Comparison of ENCODE assay signal across 11 mouse cellular contexts in the genomic region with DNA sequence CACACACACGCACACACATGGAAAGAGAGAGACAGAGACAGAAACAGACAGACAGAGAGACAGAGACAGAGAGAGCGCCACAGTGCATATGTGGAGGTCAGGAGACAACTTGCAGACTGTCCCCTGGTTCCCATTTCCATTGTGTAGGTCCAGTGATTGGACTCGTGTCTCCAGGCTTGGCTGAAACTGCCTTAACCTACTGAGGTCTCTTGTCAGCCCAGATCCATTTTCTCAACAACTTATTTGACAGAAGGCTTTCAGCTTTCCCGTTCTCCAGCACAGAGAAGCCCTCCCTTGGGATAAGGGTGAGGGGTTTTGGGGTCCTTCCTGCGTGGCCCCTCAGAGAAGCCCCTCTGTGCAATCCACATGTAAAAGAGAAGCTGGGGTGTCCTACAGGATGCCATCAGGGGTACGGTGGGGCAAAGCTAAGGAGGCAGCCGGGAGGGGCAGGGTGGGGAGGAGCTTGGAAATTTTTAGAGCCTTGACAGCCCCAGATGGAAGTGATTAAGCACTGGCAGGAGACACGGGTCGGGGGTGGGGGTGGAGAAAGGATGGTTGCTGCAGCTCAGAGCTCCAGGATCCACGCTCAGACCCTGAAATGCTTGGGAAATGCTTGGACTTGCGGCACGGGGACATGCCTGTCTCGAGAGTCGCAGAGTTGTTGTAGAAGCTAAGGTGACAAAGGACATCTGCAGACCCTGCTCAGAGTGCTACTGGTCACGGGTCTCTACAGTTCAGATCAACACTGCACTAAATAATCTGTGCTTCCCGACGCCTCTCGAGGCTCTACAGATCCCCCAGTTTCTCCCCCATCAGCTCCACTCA. TPM values are rescaled to one million over a fixed set of nuclear protein-coding genes. Genes with fewer than 3 reads are reported as not detected.
DNase-seq lines count a peak whose midpoint lies in the region; ATAC-seq and TF ChIP-seq lines count a peak whose summit lies in the region.
"Had no signal": no experiment of that assay in that cellular context is flagged by ENCODE, and none has a peak within 500 bp of the region (broad histone marks: within the 10 kb centered on the region; RNA-seq: fewer than 3 reads in every experiment).

No protein-coding gene starts in this region.

- peaks cover 10% of the 10 kb centered on the region for H3K4me1 ChIP-seq in heart, adult 2 months (ENCODE audit: control insufficient read depth, insufficient read depth, low read length)
- peaks cover 47% of the 10 kb centered on the region for H3K4me1 ChIP-seq in embryonic facial prominence, embryonic 13.5 days
- H3K4me1 ChIP-seq in neural tube, embryonic 11.5 days (ENCODE audit: control insufficient read depth, insufficient read depth, low read length), result no peaks in the 10 kb centered on the region
- H3K4me1 ChIP-seq: liver, embryonic 15.5 days had no signal

- H3K9me3 ChIP-seq in embryonic facial prominence, embryonic 13.5 days, result no peaks in the 10 kb centered on the region
- H3K9me3 ChIP-seq in neural tube, embryonic 11.5 days (ENCODE audit: control insufficient read depth, low read length), result no peaks in the 10 kb centered on the region
- H3K9me3 ChIP-seq: liver, embryonic 15.5 days had no signal

- H3K27me3 ChIP-seq in heart, adult 2 months (ENCODE audit: control insufficient read depth, insufficient read depth, low read length), result no peaks in the 10 kb centered on the region
- no peaks in the 10 kb centered on the region for H3K27me3 ChIP-seq in embryonic facial prominence, embryonic 13.5 days
- H3K27me3 ChIP-seq in neural tube, embryonic 11.5 days (ENCODE audit: control insufficient read depth, insufficient read depth, low read length), result no peaks in the 10 kb centered on the region
- H3K27me3 ChIP-seq: liver, embryonic 15.5 days had no signal

- no peak for TF ChIP-seq CTCF in heart, adult 2 months (IDR thresholded peaks at IDR 0.05)

- peak overlapping the region; percentile 46 for H3K4me2 ChIP-seq in embryonic facial prominence, embryonic 13.5 days
- no peak overlapping the region for H3K4me2 ChIP-seq in neural tube, embryonic 11.5 days (ENCODE audit: low read depth)
- H3K4me2 ChIP-seq: liver, embryonic 15.5 days had no signal

- ATAC-seq in embryonic facial prominence, embryonic 13.5 days (ENCODE audit: insufficient number of reproducible peaks, insufficient read depth, low FRiP score, low TSS enrichment, low read depth), result peak; percentile 78; the same call in 1 of the 2 replicates
- ATAC-seq in neural tube, embryonic 11.5 days (ENCODE audit: insufficient read depth, low FRiP score, low TSS enrichment), result no peak
- ATAC-seq: forebrain, embryonic 16.5 days had no signal

- H3K79me2 ChIP-seq in heart, adult 2 months (replicated peaks; ENCODE audit: control insufficient read depth, insufficient read depth, low read length), result no peaks in the 10 kb centered on the region

- H3K9ac ChIP-seq in heart, adult 2 months (ENCODE audit: low read depth, low read length), result no peak overlapping the region
- H3K9ac ChIP-seq in embryonic facial prominence, embryonic 13.5 days, result peak overlapping the region; percentile 32; the same call in 1 of the 2 replicates
- no peak overlapping the region for H3K9ac ChIP-seq in neural tube, embryonic 11.5 days (ENCODE audit: low read length)
- H3K9ac ChIP-seq: liver, embryonic 15.5 days had no signal

- no peak for TF ChIP-seq EP300 in heart, adult 2 months (IDR thresholded peaks at IDR 0.05; ENCODE audit: insufficient read depth, low read depth, low read length)

- no peak overlapping the region for H3K4me3 ChIP-seq in heart, adult 2 months
- H3K4me3 ChIP-seq in embryonic facial prominence, embryonic 13.5 days, result 0 out of 2 replicates have a peak overlapping the region, but pooled peaks have one; percentile 6
- no peak overlapping the region for H3K4me3 ChIP-seq in neural tube, embryonic 11.5 days (ENCODE audit: low read depth, low read length)
- H3K4me3 ChIP-seq: liver, embryonic 15.5 days; myocyte had no signal

- intact Hi-C loops in heart, adult 2 months (cut with DNase I), result no loop called here

- 48% methylated on average over 18 of the region's 18 CpGs for WGBS in heart, adult 2 months
- WGBS in embryonic facial prominence, embryonic 13.5 days, result 23% methylated on average over 18 of the region's 18 CpGs
- 55% methylated on average over 18 of the region's 18 CpGs for WGBS in neural tube, embryonic 11.5 days

- TF ChIP-seq POLR2A in heart, adult 2 months (IDR thresholded peaks at IDR 0.05; ENCODE audit: insufficient read depth, low read depth, low read length), result no peak

- peak in 1 of 2 experiments; percentile 41 for DNase-seq in heart, adult 2 months
- DNase-seq in heart, adult 18-20 months, result no peak
- peak; percentile 37 for DNase-seq in kidney, postnatal 14 days
- no peak for DNase-seq in kidney, adult 9 months
- peak; percentile 40 for DNase-seq in neural tube, embryonic 11.5 days (ENCODE audit: low spot score)
- DNase-seq in cerebellum, adult 9-10 months, result no peak
- DNase-seq in T-cell, adult 2 months (ENCODE audit: low spot score), result no peak

- no peaks in the 10 kb centered on the region for H3K36me3 ChIP-seq in heart, adult 2 months (ENCODE audit: control insufficient read depth, insufficient read depth, low read length)
- no peaks in the 10 kb centered on the region for H3K36me3 ChIP-seq in embryonic facial prominence, embryonic 13.5 days
- H3K36me3 ChIP-seq in neural tube, embryonic 11.5 days (ENCODE audit: control insufficient read depth, insufficient read depth, low read length), result no peaks in the 10 kb centered on the region
- H3K36me3 ChIP-seq: liver, embryonic 15.5 days had no signal

- peak overlapping the region; percentile 36 for H3K27ac ChIP-seq in heart, adult 2 months
- H3K27ac ChIP-seq in embryonic facial prominence, embryonic 13.5 days, result peak overlapping the region; percentile 96
- H3K27ac ChIP-seq in neural tube, embryonic 11.5 days (ENCODE audit: low read depth, low read length), result no peak overlapping the region
- H3K27ac ChIP-seq: liver, embryonic 15.5 days had no signal

RNA-seq across cellular contexts. Expression of a gene that starts 39.0 kb away (rescaled TPM):
- not detected for total RNA-seq in heart, adult 2 months (2021)
- polyA plus RNA-seq in heart, adult 2 months (2012; rRNA removed), result not detected in 2 replicates
- total RNA-seq in heart, adult 18-20 months (2021), result not detected
- polyA plus RNA-seq in embryonic facial prominence, embryonic 13.5 days (2015; fragmentation: Nextera tagmentation; extraction: Ambion mirVana), result not detected in 2 replicates
- polyA plus RNA-seq in neural tube, embryonic 11.5 days (2014; fragmentation: Nextera tagmentation; extraction: Ambion mirVana), result not detected in 2 replicates
- polyA plus RNA-seq: forebrain, embryonic 16.5 days; liver, embryonic 15.5 days; myocyte had no signal

RNA-seq across cellular contexts. Expression of a gene that starts 47.8 kb away (rescaled TPM):
- not detected for total RNA-seq in heart, adult 2 months (2021)
- 0.10 TPM in 1 of 2 replicates, not detected in the other for polyA plus RNA-seq in heart, adult 2 months (2012; rRNA removed)
- not detected for total RNA-seq in heart, adult 18-20 months (2021)
- polyA plus RNA-seq in embryonic facial prominence, embryonic 13.5 days (2015; fragmentation: Nextera tagmentation; extraction: Ambion mirVana), result 0.39 and 2.8 TPM in 2 replicates
- polyA plus RNA-seq in neural tube, embryonic 11.5 days (2014; fragmentation: Nextera tagmentation; extraction: Ambion mirVana), result 2.4 and 4.0 TPM in 2 replicates
- polyA plus RNA-seq: forebrain, embryonic 16.5 days; myocyte had no signal

Comparison
In these comparisons a context has a peak if more than half of its experiments do, and no peak if none do; other contexts are left out.
1. DNase-seq: peak in kidney, postnatal 14 days (single experiment) and neural tube, embryonic 11.5 days (single experiment); none in heart, adult 18-20 months (0 of 2), kidney, adult 9 months (single experiment), cerebellum, adult 9-10 months (single experiment) and T-cell, adult 2 months (single experiment).